Mouse (Mus musculus): ENCODE measurements around the gene Ccdc186. TPM values are rescaled to one million over a fixed set of nuclear protein-coding genes. Genes with fewer than 3 reads are reported as not detected.

Gene Ccdc186
- total RNA-seq, 1 experiment = 16.3 TPM

GRCm38 (mm10) chr19:56750709-56751108 is 71.3 kb downstream of the Ccdc186 start:
- H3K4me1 ChIP-seq (ENCODE audit: control insufficient read depth in 2 of 2, insufficient read depth in 2 of 2, low read length in 2 of 2, poor library complexity in 1 of 2) = no peaks in the 10 kb centered on the region; a peak in 1 of 4 replicates
- in situ Hi-C loops (cut with MboI; ENCODE audit: low sequenced_read_pairs in 2 of 2, unreplicated experiment in 2 of 2) = no loop called here
- H3K36me3 ChIP-seq (ENCODE audit: control insufficient read depth, insufficient read depth, low read length, poor library complexity, severe bottlenecking) = no peaks in the 10 kb centered on the region
- TF ChIP-seq HCFC1 (IDR thresholded peaks at IDR 0.05; ENCODE audit: borderline replicate concordance, insufficient read depth, low read length) = no peak
- no peak for TF ChIP-seq ZNF384 (IDR thresholded peaks at IDR 0.05; ENCODE audit: low read depth, low read length)
- no peak for TF ChIP-seq MAFK (IDR thresholded peaks at IDR 0.05; ENCODE audit: insufficient read depth, low read depth, low read length)
- no peak for TF ChIP-seq ZC3H11A (IDR thresholded peaks at IDR 0.05; ENCODE audit: borderline replicate concordance, low read depth, low read length)
- no peak for TF ChIP-seq CHD2 (IDR thresholded peaks at IDR 0.05; ENCODE audit: low read depth, low read length)
- H3K9me3 ChIP-seq (ENCODE audit: control insufficient read depth, insufficient read depth, low read depth, low read length) = no peaks in the 10 kb centered on the region
- no peak overlapping the region for H3K27ac ChIP-seq (ENCODE audit: insufficient read depth, low read depth, low read length, poor library complexity, severe bottlenecking)
- DNase-seq (ENCODE audit: low read depth, low spot score) = no peak
- H3K4me3 ChIP-seq (ENCODE audit: insufficient read depth in 1 of 2, low read depth in 1 of 2, low read length in 2 of 2, poor library complexity in 1 of 2, severe bottlenecking in 1 of 2) = no peak overlapping the region
- no peak overlapping the region for H3K9ac ChIP-seq (ENCODE audit: insufficient read depth, low read depth, low read length, poor library complexity, severe bottlenecking)

- DNase-seq (ENCODE audit: low read depth, low spot score) = no peak
- no peaks in the 10 kb centered on the region for H3K36me3 ChIP-seq (ENCODE audit: control insufficient read depth, insufficient read depth, low read length, poor library complexity, severe bottlenecking)
- in situ Hi-C loops (cut with MboI; ENCODE audit: low sequenced_read_pairs in 2 of 2, unreplicated experiment in 2 of 2) = no loop called here
- H3K27ac ChIP-seq (ENCODE audit: insufficient read depth, low read depth, low read length, poor library complexity, severe bottlenecking) = no peak overlapping the region
- no peaks in the 10 kb centered on the region for H3K9me3 ChIP-seq (ENCODE audit: control insufficient read depth, insufficient read depth, low read depth, low read length)
- TF ChIP-seq HCFC1 (IDR thresholded peaks at IDR 0.05; ENCODE audit: borderline replicate concordance, insufficient read depth, low read length) (no peak), CHD2 (IDR thresholded peaks at IDR 0.05; ENCODE audit: low read depth, low read length) (no peak), ZNF384 (IDR thresholded peaks at IDR 0.05; ENCODE audit: low read depth, low read length) (no peak), MAFK (IDR thresholded peaks at IDR 0.05; ENCODE audit: insufficient read depth, low read depth, low read length) (no peak), ZC3H11A (IDR thresholded peaks at IDR 0.05; ENCODE audit: borderline replicate concordance, low read depth, low read length) (no peak)
- no peak overlapping the region for H3K9ac ChIP-seq (ENCODE audit: insufficient read depth, low read depth, low read length, poor library complexity, severe bottlenecking)
- H3K4me3 ChIP-seq (ENCODE audit: insufficient read depth in 1 of 2, low read depth in 1 of 2, low read length in 2 of 2, poor library complexity in 1 of 2, severe bottlenecking in 1 of 2) = no peak overlapping the region
- H3K4me1 ChIP-seq (ENCODE audit: control insufficient read depth in 2 of 2, insufficient read depth in 2 of 2, low read length in 2 of 2, poor library complexity in 1 of 2) = no peaks in the 10 kb centered on the region; a peak in 1 of 4 replicates
Observed at GRCm38 (mm10) chr19:56749343-56749742, 72.6 kb downstream of the Ccdc186 start.

GRCm38 (mm10) chr19:56747878-56748277 is 74.1 kb downstream of the Ccdc186 start:
- no peaks in the 10 kb centered on the region for H3K36me3 ChIP-seq (ENCODE audit: control insufficient read depth, insufficient read depth, low read length, poor library complexity, severe bottlenecking)
- H3K4me1 ChIP-seq (ENCODE audit: control insufficient read depth in 2 of 2, insufficient read depth in 2 of 2, low read length in 2 of 2, poor library complexity in 1 of 2) = no peaks in the 10 kb centered on the region; a peak in 1 of 4 replicates
- in situ Hi-C loops (cut with MboI; ENCODE audit: low sequenced_read_pairs in 2 of 2, unreplicated experiment in 2 of 2) = no loop called here
- no peaks in the 10 kb centered on the region for H3K9me3 ChIP-seq (ENCODE audit: control insufficient read depth, insufficient read depth, low read depth, low read length)
- no peak for DNase-seq (ENCODE audit: low read depth, low spot score)
- no peak overlapping the region for H3K4me3 ChIP-seq (ENCODE audit: insufficient read depth in 1 of 2, low read depth in 1 of 2, low read length in 2 of 2, poor library complexity in 1 of 2, severe bottlenecking in 1 of 2)
- no peak overlapping the region for H3K9ac ChIP-seq (ENCODE audit: insufficient read depth, low read depth, low read length, poor library complexity, severe bottlenecking)
- H3K27ac ChIP-seq (ENCODE audit: insufficient read depth, low read depth, low read length, poor library complexity, severe bottlenecking) = no peak overlapping the region; the same call in 1 of the 2 replicates
- no peak for TF ChIP-seq CHD2 (IDR thresholded peaks at IDR 0.05; ENCODE audit: low read depth, low read length)
- no peak for TF ChIP-seq MAFK (IDR thresholded peaks at IDR 0.05; ENCODE audit: insufficient read depth, low read depth, low read length)
- TF ChIP-seq ZNF384 (IDR thresholded peaks at IDR 0.05; ENCODE audit: low read depth, low read length) = no peak
- TF ChIP-seq ZC3H11A (IDR thresholded peaks at IDR 0.05; ENCODE audit: borderline replicate concordance, low read depth, low read length) = no peak
- no peak for TF ChIP-seq HCFC1 (IDR thresholded peaks at IDR 0.05; ENCODE audit: borderline replicate concordance, insufficient read depth, low read length)

- Histone ChIP-seq H3K36me3 (ENCODE audit: control insufficient read depth, insufficient read depth, low read length, poor library complexity, severe bottlenecking) (no peaks in the 10 kb centered on the region), H3K4me3 (ENCODE audit: insufficient read depth in 1 of 2, low read depth in 1 of 2, low read length in 2 of 2, poor library complexity in 1 of 2, severe bottlenecking in 1 of 2) (no peak overlapping the region), H3K9ac (ENCODE audit: insufficient read depth, low read depth, low read length, poor library complexity, severe bottlenecking) (no peak overlapping the region), H3K27ac (ENCODE audit: insufficient read depth, low read depth, low read length, poor library complexity, severe bottlenecking) (no peak overlapping the region), H3K9me3 (ENCODE audit: control insufficient read depth, insufficient read depth, low read depth, low read length) (no peaks in the 10 kb centered on the region), H3K4me1 (ENCODE audit: control insufficient read depth in 2 of 2, insufficient read depth in 2 of 2, low read length in 2 of 2, poor library complexity in 1 of 2) (no peaks in the 10 kb centered on the region; a peak in 1 of 4 replicates)
- in situ Hi-C loops (cut with MboI; ENCODE audit: low sequenced_read_pairs in 2 of 2, unreplicated experiment in 2 of 2) = no loop called here
- DNase-seq (ENCODE audit: low read depth, low spot score) = no peak
- TF ChIP-seq ZNF384 (IDR thresholded peaks at IDR 0.05; ENCODE audit: low read depth, low read length) = no peak
- TF ChIP-seq MAFK (IDR thresholded peaks at IDR 0.05; ENCODE audit: insufficient read depth, low read depth, low read length) = no peak
- no peak for TF ChIP-seq HCFC1 (IDR thresholded peaks at IDR 0.05; ENCODE audit: borderline replicate concordance, insufficient read depth, low read length)
- TF ChIP-seq CHD2 (IDR thresholded peaks at IDR 0.05; ENCODE audit: low read depth, low read length) = no peak
- no peak for TF ChIP-seq ZC3H11A (IDR thresholded peaks at IDR 0.05; ENCODE audit: borderline replicate concordance, low read depth, low read length)
Observed at GRCm38 (mm10) chr19:56746618-56747017, 75.4 kb downstream of the Ccdc186 start.

- Histone ChIP-seq H3K4me3 (ENCODE audit: insufficient read depth in 1 of 2, low read depth in 1 of 2, low read length in 2 of 2, poor library complexity in 1 of 2, severe bottlenecking in 1 of 2) (no peak overlapping the region), H3K27ac (ENCODE audit: insufficient read depth, low read depth, low read length, poor library complexity, severe bottlenecking) (no peak overlapping the region), H3K4me1 (ENCODE audit: control insufficient read depth in 2 of 2, insufficient read depth in 2 of 2, low read length in 2 of 2, poor library complexity in 1 of 2) (no peaks in the 10 kb centered on the region; a peak in 1 of 4 replicates), H3K36me3 (ENCODE audit: control insufficient read depth, insufficient read depth, low read length, poor library complexity, severe bottlenecking) (no peaks in the 10 kb centered on the region), H3K9ac (ENCODE audit: insufficient read depth, low read depth, low read length, poor library complexity, severe bottlenecking) (no peak overlapping the region), H3K9me3 (ENCODE audit: control insufficient read depth, insufficient read depth, low read depth, low read length) (no peaks in the 10 kb centered on the region)
- no peak for DNase-seq (ENCODE audit: low read depth, low spot score)
- TF ChIP-seq ZC3H11A (IDR thresholded peaks at IDR 0.05; ENCODE audit: borderline replicate concordance, low read depth, low read length) = no peak
- TF ChIP-seq ZNF384 (IDR thresholded peaks at IDR 0.05; ENCODE audit: low read depth, low read length) = no peak
- no peak for TF ChIP-seq CHD2 (IDR thresholded peaks at IDR 0.05; ENCODE audit: low read depth, low read length)
- no peak for TF ChIP-seq HCFC1 (IDR thresholded peaks at IDR 0.05; ENCODE audit: borderline replicate concordance, insufficient read depth, low read length)
- TF ChIP-seq MAFK (IDR thresholded peaks at IDR 0.05; ENCODE audit: insufficient read depth, low read depth, low read length) = no peak
- in situ Hi-C loops (cut with MboI; ENCODE audit: low sequenced_read_pairs in 2 of 2, unreplicated experiment in 2 of 2) = no loop called here
Observed at GRCm38 (mm10) chr19:56745528-56745927, 76.5 kb downstream of the Ccdc186 start.
